Mouse (Mus musculus): ENCODE measurements around the gene Wdr70.

- TF ChIP-seq GATA1 (IDR thresholded peaks at IDR 0.05; ENCODE audit: borderline replicate concordance, low read length) (no peak), FLI1 (IDR thresholded peaks at IDR 0.05; ENCODE audit: low read length) (no peak)
Measured at GRCm38 (mm10) chr15:7863328-7863727, 235.7 kb downstream of the Wdr70 start.
